Mouse (Mus musculus) forebrain, embryonic 16.5 days (tissue): ENCODE results near the gene Rnaset2a. TPM values are rescaled to one million over a fixed set of nuclear protein-coding genes. Genes with fewer than 3 reads are reported as not detected.
"Not testable (repeated sequence)": the region's sequence is repeated elsewhere in the genome, so short reads cannot be mapped to it uniquely, and the experiment has no call there.

Experiments used
- ATAC-seq: fragments of 200-750 bp; cut with Nextera tagmentation; 2 replicates; pipeline ENCODE4 v1.8.0; 2017; ENCODE audit warnings: mild to moderate bottlenecking, moderate library complexity
- H3K27ac ChIP-seq: fragments of 300-500 bp; sonication (generic); 2 replicates; pipeline ENCODE4 v1.5.1; 2014; ENCODE audit warnings: low read length, control low read depth
- H3K27me3 ChIP-seq: fragments of 300-500 bp; sonication (generic); replicated peaks from 2 replicates; pipeline ENCODE4 v1.6.1; 2014; ENCODE audit warnings: low read length; ENCODE audit not compliant: control insufficient read depth, insufficient read depth
- H3K36me3 ChIP-seq: fragments of 300-500 bp; sonication (generic); 2 replicates; pipeline ENCODE4 v1.6.1; 2014; ENCODE audit not compliant: control insufficient read depth, insufficient read depth
- H3K4me1 ChIP-seq: fragments of 300-500 bp; sonication (generic); replicated peaks from 2 replicates; pipeline ENCODE4 v1.6.1; 2014; ENCODE audit warnings: low read length; ENCODE audit not compliant: control insufficient read depth, insufficient read depth
- H3K4me2 ChIP-seq: fragments of 300-500 bp; sonication (generic); 2 replicates; pipeline ENCODE4 v1.6.1; 2014; ENCODE audit warnings: mild to moderate bottlenecking, low read length, control low read depth
- H3K4me3 ChIP-seq: fragments of 300-500 bp; sonication (generic); replicated peaks from 2 replicates; pipeline ENCODE4 v1.5.1; 2014; ENCODE audit warnings: mild to moderate bottlenecking, low read length, control low read depth
- H3K9ac ChIP-seq: fragments of 300-500 bp; sonication (generic); replicated peaks from 2 replicates; pipeline ENCODE4 v1.6.1; 2014; ENCODE audit warnings: low read depth, low read length, control low read depth
- H3K9me3 ChIP-seq: fragments of 300-500 bp; sonication (generic); 2 replicates; pipeline ENCODE4 v1.6.1; 2016; ENCODE audit warnings: low read length; ENCODE audit not compliant: control insufficient read depth
- WGBS: fragments of 180-500 bp; shearing (Covaris S2); extraction: QIAGEN DNeasy Blood & Tissue Kit; methylation state at CpG from one replicate; pipeline ENCODE4 v1.1.7; 2014; 5-methylcytosine and 5-hydroxymethylcytosine counted together
- polyA plus RNA-seq: library from polyadenylated mRNA; unstranded; fragments of >200 nt; fragmentation: Nextera tagmentation; extraction: Ambion mirVana; gene quantifications from 2 replicates; pipeline ENCODE4 v1.2.1, GENCODE M21; 2015

Gene Rnaset2a
- 7.3 and 9.7 TPM in 2 replicates for polyA plus RNA-seq

- H3K27me3 ChIP-seq, result not testable (repeated sequence)
- WGBS, result under 1% methylated on average over 40 of the region's 67 CpGs
- peak within 1 kb of the TSS; percentile 53 for H3K4me3 ChIP-seq
These were observed at the start of gene Rnaset2a, which contains the start of gene Gm49673 for GRCm38 (mm10) chr17:8147439-8148316. TSS of gene Rnaset2a (minus strand) at chr17:8148097. TSS of gene Gm49673 (minus strand) at chr17:8147788.

DNA sequence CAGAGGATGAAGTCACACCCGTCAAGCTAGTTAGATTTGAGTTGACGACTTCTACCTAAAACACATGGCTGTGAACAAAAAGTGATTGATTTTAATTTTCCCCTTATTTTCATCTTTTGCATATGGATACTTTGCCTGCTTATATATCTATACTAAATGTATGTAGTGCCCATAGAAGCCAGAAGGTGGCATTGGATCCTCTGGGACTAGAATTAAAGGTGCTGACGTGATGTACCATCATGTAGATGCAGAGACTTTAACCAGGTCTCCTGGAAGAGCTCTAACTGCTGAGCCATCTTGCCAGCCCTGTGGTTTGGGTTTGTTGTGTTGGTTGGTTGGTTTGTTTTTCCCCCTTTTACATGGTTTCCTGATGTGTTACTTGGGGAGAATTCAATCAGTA is 49.8 kb upstream of the Rnaset2a start:
- H3K27ac ChIP-seq, result no peak overlapping the region
- no peak overlapping the region for H3K4me3 ChIP-seq
- no peak for ATAC-seq
- no peaks in the 10 kb centered on the region for H3K27me3 ChIP-seq
- H3K9ac ChIP-seq, result no peak overlapping the region
- H3K4me2 ChIP-seq, result no peak overlapping the region
- WGBS, result 68% methylated on average over 3 of the region's 3 CpGs
- peaks cover 10% of the 10 kb centered on the region for H3K36me3 ChIP-seq
- no peaks in the 10 kb centered on the region for H3K4me1 ChIP-seq
- H3K9me3 ChIP-seq, result no peaks in the 10 kb centered on the region

More at GRCm38 (mm10) chr17:8147439-8148316, at the start of gene Rnaset2a, which contains the start of gene Gm49673:
- ATAC-seq, result peak; percentile 98
- peak within 1 kb of the TSS; percentile 63 for H3K9ac ChIP-seq
- not testable (repeated sequence) for H3K27ac ChIP-seq, H3K36me3 ChIP-seq, H3K9me3 ChIP-seq, H3K4me1 ChIP-seq
- peak within 1 kb of the TSS; percentile 58 for H3K4me2 ChIP-seq

- Histone ChIP-seq H3K9me3 (no peaks in the 10 kb centered on the region), H3K4me2 (no peak overlapping the region), H3K27ac (no peak overlapping the region), H3K27me3 (no peaks in the 10 kb centered on the region), H3K4me3 (no peak overlapping the region), H3K36me3 (peaks cover 16% of the 10 kb centered on the region), H3K4me1 (no peaks in the 10 kb centered on the region), H3K9ac (no peak overlapping the region)
- WGBS, result 96% methylated on average over 8 of the region's 8 CpGs
- ATAC-seq, result no peak
These were observed 47.9 kb upstream of the Rnaset2a start for GRCm38 (mm10) chr17:8195685-8196376.

DNA sequence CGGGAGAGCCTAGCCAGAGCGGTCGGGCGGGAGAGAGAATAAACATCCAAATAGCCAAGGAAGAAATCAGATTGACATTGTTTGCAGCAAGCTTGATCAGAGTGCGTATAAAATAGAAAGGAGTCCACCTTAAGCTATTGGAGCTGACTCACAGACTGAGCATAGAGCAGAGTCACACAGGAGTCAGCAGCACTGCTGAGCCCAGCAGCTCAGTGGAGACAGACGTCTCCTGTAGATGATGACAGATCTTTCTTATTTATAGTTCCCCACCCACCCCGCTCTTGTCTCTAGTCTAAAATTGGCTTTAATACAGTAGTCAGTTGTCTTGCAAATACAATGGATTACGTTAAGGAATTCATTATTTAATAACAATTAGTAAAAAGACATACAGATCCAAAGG is 45.8 kb upstream of the Rnaset2a start:
- H3K4me1 ChIP-seq, result no peaks in the 10 kb centered on the region
- H3K36me3 ChIP-seq, result peaks cover 20% of the 10 kb centered on the region
- H3K27me3 ChIP-seq, result no peaks in the 10 kb centered on the region
- no peak overlapping the region for H3K27ac ChIP-seq
- H3K9ac ChIP-seq, result no peak overlapping the region
- WGBS, result 91% methylated on average over 8 of the region's 8 CpGs
- ATAC-seq, result no peak
- no peak overlapping the region for H3K4me3 ChIP-seq
- no peak overlapping the region for H3K4me2 ChIP-seq
- H3K9me3 ChIP-seq, result no peaks in the 10 kb centered on the region

DNA sequence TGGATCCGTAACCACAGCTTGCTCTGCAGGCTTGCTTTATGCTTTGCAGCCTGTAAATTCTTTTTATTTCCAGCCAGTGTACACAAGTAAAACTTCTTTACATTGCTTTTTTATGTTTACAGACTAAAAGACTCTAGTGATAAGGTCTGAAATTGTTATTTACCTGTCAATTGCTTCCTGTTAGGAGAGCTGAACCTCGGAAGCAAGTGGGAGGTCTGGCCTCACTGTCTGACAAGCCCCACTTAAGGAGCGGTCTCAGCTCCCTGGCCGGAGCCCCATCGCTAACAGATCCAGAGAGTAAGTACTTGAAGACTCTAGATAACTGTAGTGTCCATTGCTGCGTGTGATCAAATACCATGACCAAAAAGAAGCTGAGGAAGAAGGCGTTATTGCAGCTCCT is 36.3 kb upstream of the Rnaset2a start:
- Histone ChIP-seq H3K9me3 (no peaks in the 10 kb centered on the region), H3K27me3 (no peaks in the 10 kb centered on the region), H3K36me3 (peaks cover 24% of the 10 kb centered on the region), H3K27ac (no peak overlapping the region), H3K4me3 (no peak overlapping the region), H3K4me2 (no peak overlapping the region), H3K4me1 (no peaks in the 10 kb centered on the region), H3K9ac (no peak overlapping the region)
- ATAC-seq, result no peak
- 94% methylated on average over 7 of the region's 7 CpGs for WGBS

DNA sequence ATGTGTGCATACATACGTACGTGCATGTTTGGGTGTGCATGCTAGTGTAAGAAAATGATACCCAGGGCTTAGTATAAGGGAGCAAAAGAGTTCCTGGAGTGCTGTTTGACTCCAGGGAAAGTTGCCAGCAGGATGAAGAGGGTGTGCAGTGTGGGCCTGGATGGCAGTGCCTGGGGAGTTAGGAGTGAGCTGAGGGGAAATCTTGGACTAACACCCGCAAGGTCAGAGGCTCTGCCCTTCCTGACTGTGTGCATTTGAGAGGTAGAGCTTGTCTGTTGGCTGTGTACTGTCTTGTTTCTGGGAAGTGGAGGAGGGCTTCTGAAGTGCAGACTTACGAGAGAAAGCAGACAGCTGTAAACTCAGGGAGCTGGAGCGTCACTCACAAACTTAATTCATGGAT is 35.9 kb upstream of the Rnaset2a start:
- Histone ChIP-seq H3K36me3 (peaks cover 24% of the 10 kb centered on the region), H3K4me1 (no peaks in the 10 kb centered on the region), H3K4me3 (no peak overlapping the region), H3K9ac (no peak overlapping the region), H3K27me3 (no peaks in the 10 kb centered on the region), H3K4me2 (no peak overlapping the region), H3K27ac (no peak overlapping the region), H3K9me3 (no peaks in the 10 kb centered on the region)
- ATAC-seq, result no peak
- 90% methylated on average over 5 of the region's 5 CpGs for WGBS

- Histone ChIP-seq H3K36me3 (peaks cover 16% of the 10 kb centered on the region), H3K4me2 (no peak overlapping the region)
- ATAC-seq, result peak; percentile 72
These were observed 29.2 kb upstream of the Rnaset2a start for GRCm38 (mm10) chr17:8177090-8177489.

GRCm38 (mm10) chr17:8171081-8171480 is 23.2 kb upstream of the Rnaset2a start:
- Histone ChIP-seq H3K4me3 (no peak overlapping the region), H3K27me3 (no peaks in the 10 kb centered on the region), H3K9me3 (no peaks in the 10 kb centered on the region), H3K4me1 (peaks cover 3% of the 10 kb centered on the region; the same call in 1 of the 2 replicates), H3K9ac (no peak overlapping the region), H3K27ac (no peak overlapping the region), H3K4me2 (no peak overlapping the region), H3K36me3 (peaks cover 27% of the 10 kb centered on the region)
- WGBS, result 70% methylated on average over 4 of the region's 4 CpGs
- no peak for ATAC-seq

More at GRCm38 (mm10) chr17:8177090-8177489, 29.2 kb upstream of the Rnaset2a start:
- Histone ChIP-seq H3K27me3 (no peaks in the 10 kb centered on the region), H3K4me3 (no peak overlapping the region), H3K4me1 (peaks cover 6% of the 10 kb centered on the region), H3K9ac (no peak overlapping the region), H3K27ac (no peak overlapping the region), H3K9me3 (no peaks in the 10 kb centered on the region)
- 26% methylated on average over 5 of the region's 5 CpGs for WGBS

DNA sequence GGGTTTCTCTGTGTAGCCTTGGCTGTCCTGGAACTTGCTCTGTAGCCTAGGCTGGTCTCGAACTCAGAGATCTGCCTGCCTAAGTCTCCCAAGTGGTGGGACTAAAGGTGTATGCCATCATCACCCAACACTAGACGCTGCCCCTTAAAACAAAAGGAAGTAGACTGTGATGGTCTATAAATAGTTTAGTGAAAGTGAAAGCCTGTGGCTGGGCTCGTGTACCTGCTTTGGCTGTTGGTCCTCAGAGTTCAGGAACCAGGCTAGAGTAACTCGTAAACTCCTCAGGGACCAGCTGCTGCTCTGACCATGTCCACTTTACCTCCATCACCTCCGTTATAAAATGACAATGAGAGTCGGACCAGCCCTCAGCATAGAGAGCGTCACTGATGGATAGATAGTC is 22.4 kb upstream of the Rnaset2a start:
- H3K4me1 ChIP-seq, result peaks cover 3% of the 10 kb centered on the region; the same call in 1 of the 2 replicates
- no peaks in the 10 kb centered on the region for H3K9me3 ChIP-seq
- WGBS, result 95% methylated on average over 7 of the region's 7 CpGs
- no peak for ATAC-seq
- no peak overlapping the region for H3K27ac ChIP-seq
- H3K4me3 ChIP-seq, result no peak overlapping the region
- no peaks in the 10 kb centered on the region for H3K27me3 ChIP-seq
- peaks cover 24% of the 10 kb centered on the region for H3K36me3 ChIP-seq
- no peak overlapping the region for H3K9ac ChIP-seq
- H3K4me2 ChIP-seq, result no peak overlapping the region
